Mouse (Mus musculus): Measurements from ENCODE around the gene Morn1. TPM values are rescaled to one million over a fixed set of nuclear protein-coding genes. Genes with fewer than 3 reads are reported as not detected.
A peak's percentile ranks its signal among the peaks of the same experiment; 100 is the strongest.

The Morn1 gene
- polyA plus RNA-seq, 1 experiment from 2014 or later: 4.6 TPM

- no peaks in the 10 kb centered on the region for H3K27me3 ChIP-seq (ENCODE audit: insufficient read depth, poor library complexity, severe bottlenecking)
- peak overlapping the region; percentile 73; the same call in 1 of the 2 replicates for H3K27ac ChIP-seq
- WGBS: 78% methylated on average over 5 of the region's 5 CpGs
- H3K36me3 ChIP-seq: no peaks in the 10 kb centered on the region
- H3K4me1 ChIP-seq: peaks cover 90% of the 10 kb centered on the region
- no peak overlapping the region for H3K4me3 ChIP-seq
- no peaks in the 10 kb centered on the region for H3K9me3 ChIP-seq
- DNase-seq (ENCODE audit: low spot score): no peak
These were observed 39.8 kb downstream of the Morn1 start for GRCm38 (mm10) chr4:155126194-155126593.

GRCm38 (mm10) chr4:155126602-155127372, 40.4 kb downstream of the Morn1 start:
- DNase-seq (ENCODE audit: low spot score): no peak
- 71% methylated on average over 7 of the region's 7 CpGs for WGBS

GRCm38 (mm10) chr4:155128411-155128810, 42.0 kb downstream of the Morn1 start:
- WGBS: 86% methylated on average over 15 of the region's 15 CpGs
- Histone ChIP-seq H3K9me3 (no peaks in the 10 kb centered on the region), H3K4me1 (peaks cover 91% of the 10 kb centered on the region), H3K4me3 (no peak overlapping the region), H3K27me3 (ENCODE audit: insufficient read depth, poor library complexity, severe bottlenecking) (0 out of 2 replicates have a peak, but pooled peaks cover 3% of the 10 kb centered on the region), H3K36me3 (no peaks in the 10 kb centered on the region), H3K27ac (peak overlapping the region; percentile 90)
- DNase-seq (ENCODE audit: low spot score): no peak

More at GRCm38 (mm10) chr4:155126602-155127372, 40.4 kb downstream of the Morn1 start:
- Histone ChIP-seq H3K36me3 (no peaks in the 10 kb centered on the region), H3K4me3 (0 out of 2 replicates have a peak overlapping the region, but pooled peaks have one; percentile 9), H3K27me3 (ENCODE audit: insufficient read depth, poor library complexity, severe bottlenecking) (no peaks in the 10 kb centered on the region), H3K27ac (peak overlapping the region; percentile 73), H3K4me1 (peaks cover 90% of the 10 kb centered on the region), H3K9me3 (no peaks in the 10 kb centered on the region)

- DNase-seq (ENCODE audit: low spot score): no peak
- no peaks in the 10 kb centered on the region for H3K9me3 ChIP-seq
- 0 out of 2 replicates have a peak, but pooled peaks cover 3% of the 10 kb centered on the region for H3K27me3 ChIP-seq (ENCODE audit: insufficient read depth, poor library complexity, severe bottlenecking)
- WGBS: 91% methylated on average over 10 of the region's 10 CpGs
- no peak overlapping the region for H3K4me3 ChIP-seq
- peaks cover 92% of the 10 kb centered on the region for H3K4me1 ChIP-seq
- no peaks in the 10 kb centered on the region for H3K36me3 ChIP-seq
- H3K27ac ChIP-seq: peak overlapping the region; percentile 90
These were observed 42.9 kb downstream of the Morn1 start for GRCm38 (mm10) chr4:155129132-155129917.

GRCm38 (mm10) chr4:155129996-155130395, 43.6 kb downstream of the Morn1 start:
- no peaks in the 10 kb centered on the region for H3K36me3 ChIP-seq
- 61% methylated on average over 14 of the region's 14 CpGs for WGBS
- peaks cover 92% of the 10 kb centered on the region for H3K4me1 ChIP-seq
- DNase-seq (ENCODE audit: low spot score): no peak
- H3K4me3 ChIP-seq: no peak overlapping the region
- no peaks in the 10 kb centered on the region for H3K9me3 ChIP-seq
- 0 out of 2 replicates have a peak, but pooled peaks cover 3% of the 10 kb centered on the region for H3K27me3 ChIP-seq (ENCODE audit: insufficient read depth, poor library complexity, severe bottlenecking)
- H3K27ac ChIP-seq: peak overlapping the region; percentile 90

- 0 out of 2 replicates have a peak, but pooled peaks cover 3% of the 10 kb centered on the region for H3K27me3 ChIP-seq (ENCODE audit: insufficient read depth, poor library complexity, severe bottlenecking)
- no peaks in the 10 kb centered on the region for H3K36me3 ChIP-seq
- no peak overlapping the region for H3K4me3 ChIP-seq
- 59% methylated on average over 7 of the region's 7 CpGs for WGBS
- no peak for DNase-seq (ENCODE audit: low spot score)
- peak overlapping the region; percentile 90 for H3K27ac ChIP-seq
- H3K9me3 ChIP-seq: no peaks in the 10 kb centered on the region
- H3K4me1 ChIP-seq: peaks cover 92% of the 10 kb centered on the region
These were observed 44.2 kb downstream of the Morn1 start for GRCm38 (mm10) chr4:155130616-155131015.

- Histone ChIP-seq H3K4me3 (no peak overlapping the region), H3K4me1 (peaks cover 97% of the 10 kb centered on the region), H3K27me3 (ENCODE audit: insufficient read depth, poor library complexity, severe bottlenecking) (0 out of 2 replicates have a peak, but pooled peaks cover 3% of the 10 kb centered on the region), H3K27ac (peak overlapping the region; percentile 90), H3K9me3 (no peaks in the 10 kb centered on the region), H3K36me3 (no peaks in the 10 kb centered on the region)
- WGBS: 15% methylated on average over 3 of the region's 3 CpGs
- DNase-seq (ENCODE audit: low spot score): no peak
These were observed 46.8 kb downstream of the Morn1 start for GRCm38 (mm10) chr4:155133188-155133587.

- DNase-seq (ENCODE audit: low spot score): no peak
- H3K27me3 ChIP-seq (ENCODE audit: insufficient read depth, poor library complexity, severe bottlenecking): 0 out of 2 replicates have a peak, but pooled peaks cover 3% of the 10 kb centered on the region
- H3K27ac ChIP-seq: peak overlapping the region; percentile 90
- no peaks in the 10 kb centered on the region for H3K9me3 ChIP-seq
- H3K4me1 ChIP-seq: peaks cover 94% of the 10 kb centered on the region
- WGBS: 22% methylated on average over 20 of the region's 20 CpGs
- 0 out of 2 replicates have a peak overlapping the region, but pooled peaks have one; percentile 13 for H3K4me3 ChIP-seq
- H3K36me3 ChIP-seq: no peaks in the 10 kb centered on the region
These were observed 47.5 kb downstream of the Morn1 start for GRCm38 (mm10) chr4:155133658-155134417.

- WGBS: 80% methylated on average over 7 of the region's 7 CpGs
- no peaks in the 10 kb centered on the region for H3K9me3 ChIP-seq
- DNase-seq (ENCODE audit: low spot score): no peak
- peaks cover 87% of the 10 kb centered on the region for H3K4me1 ChIP-seq
- H3K27me3 ChIP-seq (ENCODE audit: insufficient read depth, poor library complexity, severe bottlenecking): 0 out of 2 replicates have a peak, but pooled peaks cover 3% of the 10 kb centered on the region
- peak overlapping the region; percentile 90 for H3K27ac ChIP-seq
- no peak overlapping the region for H3K4me3 ChIP-seq
- H3K36me3 ChIP-seq: no peaks in the 10 kb centered on the region
These were observed 48.4 kb downstream of the Morn1 start for GRCm38 (mm10) chr4:155134686-155135172.

- Histone ChIP-seq H3K9me3 (no peaks in the 10 kb centered on the region), H3K27ac (peak overlapping the region; percentile 90), H3K4me1 (peaks cover 87% of the 10 kb centered on the region), H3K27me3 (ENCODE audit: insufficient read depth, poor library complexity, severe bottlenecking) (0 out of 2 replicates have a peak, but pooled peaks cover 3% of the 10 kb centered on the region), H3K4me3 (no peak overlapping the region), H3K36me3 (no peaks in the 10 kb centered on the region)
- WGBS: 56% methylated on average over 5 of the region's 5 CpGs
- DNase-seq (ENCODE audit: low spot score): no peak
These were observed 49.7 kb downstream of the Morn1 start for GRCm38 (mm10) chr4:155135909-155136585.

GRCm38 (mm10) chr4:155137891-155138290, 51.5 kb downstream of the Morn1 start:
- 0 out of 2 replicates have a peak overlapping the region, but pooled peaks have one; percentile 3 for H3K27ac ChIP-seq
- DNase-seq (ENCODE audit: low spot score): no peak
- H3K4me3 ChIP-seq: no peak overlapping the region
- 79% methylated on average over 7 of the region's 7 CpGs for WGBS
- H3K27me3 ChIP-seq (ENCODE audit: insufficient read depth, poor library complexity, severe bottlenecking): no peaks in the 10 kb centered on the region
- no peaks in the 10 kb centered on the region for H3K36me3 ChIP-seq
- no peaks in the 10 kb centered on the region for H3K9me3 ChIP-seq
- peaks cover 70% of the 10 kb centered on the region for H3K4me1 ChIP-seq

GRCm38 (mm10) chr4:155138451-155138850, 52.1 kb downstream of the Morn1 start:
- 80% methylated on average over 8 of the region's 8 CpGs for WGBS
- peaks cover 67% of the 10 kb centered on the region for H3K4me1 ChIP-seq
- no peaks in the 10 kb centered on the region for H3K27me3 ChIP-seq (ENCODE audit: insufficient read depth, poor library complexity, severe bottlenecking)
- no peak for DNase-seq (ENCODE audit: low spot score)
- no peaks in the 10 kb centered on the region for H3K9me3 ChIP-seq
- no peak overlapping the region for H3K4me3 ChIP-seq
- 0 out of 2 replicates have a peak overlapping the region, but pooled peaks have one; percentile 3 for H3K27ac ChIP-seq
- no peaks in the 10 kb centered on the region for H3K36me3 ChIP-seq
